Mouse (Mus musculus) ovary, adult 18-20 months (tissue): ENCODE measurements around the gene Rnf181.

ENCODE experiments used
- DNase-seq: peaks from one replicate; pipeline ENCODE4 v3.0.0; 2022; ENCODE audit warnings: low spot score, mixed read lengths

Rnf181 gene

DNA sequence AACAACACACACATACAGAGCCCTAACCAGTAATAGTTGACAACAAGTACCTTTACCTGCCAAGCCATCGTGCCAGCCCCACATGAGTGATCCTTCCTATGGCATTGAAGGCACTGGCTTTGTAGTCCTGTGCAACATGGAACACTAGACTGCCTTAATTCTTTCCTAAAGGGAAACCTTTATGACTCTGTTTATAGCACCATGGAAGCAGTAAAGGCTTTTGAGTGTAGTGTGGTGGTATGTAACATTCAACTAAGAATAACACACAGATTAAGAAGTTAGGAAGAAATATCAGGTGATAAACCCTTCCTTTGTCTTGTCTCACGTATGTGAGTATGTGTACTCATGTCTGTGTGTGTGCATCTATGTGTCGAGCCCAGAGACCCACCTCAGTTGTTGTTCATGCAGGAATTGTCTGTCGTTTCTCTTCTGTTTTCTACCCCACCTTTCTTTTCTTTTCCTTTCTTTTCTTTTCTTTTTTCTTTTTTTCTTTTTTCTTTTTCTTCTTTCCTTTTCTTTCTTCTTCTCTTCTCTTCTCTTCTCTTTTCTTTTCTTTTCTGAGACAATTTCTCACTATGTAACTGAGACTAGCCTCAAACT lies at the start of gene Rnf181:
TSS of gene Rnf181 (minus strand) at position 113 of the 600 bp plus-strand sequence.
- no peak for DNase-seq

GRCm38 (mm10) chr6:72415964-72416772 lies 49.4 kb upstream of the Rnf181 start:
- DNase-seq: no peak

DNA sequence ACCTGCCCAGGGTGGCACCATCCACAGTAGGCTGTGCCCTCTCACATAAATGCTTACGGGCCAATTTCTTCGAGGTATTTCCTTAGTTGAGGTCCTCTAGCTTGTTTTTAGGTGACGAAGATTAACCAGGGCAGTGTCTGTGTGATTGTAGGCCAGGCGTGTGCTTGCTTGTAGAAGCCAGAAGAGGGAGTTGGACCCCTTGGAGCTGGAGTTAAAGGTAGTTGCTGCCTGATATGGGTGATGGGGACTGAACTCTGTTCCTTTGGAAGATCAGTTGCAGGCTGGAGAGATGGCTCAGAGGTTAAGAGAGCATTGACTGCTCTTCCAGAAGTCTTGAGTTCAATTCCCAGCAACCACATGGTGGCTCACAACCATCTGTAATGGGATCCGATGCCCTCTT lies 48.4 kb upstream of the Rnf181 start:
- DNase-seq: no peak

DNA sequence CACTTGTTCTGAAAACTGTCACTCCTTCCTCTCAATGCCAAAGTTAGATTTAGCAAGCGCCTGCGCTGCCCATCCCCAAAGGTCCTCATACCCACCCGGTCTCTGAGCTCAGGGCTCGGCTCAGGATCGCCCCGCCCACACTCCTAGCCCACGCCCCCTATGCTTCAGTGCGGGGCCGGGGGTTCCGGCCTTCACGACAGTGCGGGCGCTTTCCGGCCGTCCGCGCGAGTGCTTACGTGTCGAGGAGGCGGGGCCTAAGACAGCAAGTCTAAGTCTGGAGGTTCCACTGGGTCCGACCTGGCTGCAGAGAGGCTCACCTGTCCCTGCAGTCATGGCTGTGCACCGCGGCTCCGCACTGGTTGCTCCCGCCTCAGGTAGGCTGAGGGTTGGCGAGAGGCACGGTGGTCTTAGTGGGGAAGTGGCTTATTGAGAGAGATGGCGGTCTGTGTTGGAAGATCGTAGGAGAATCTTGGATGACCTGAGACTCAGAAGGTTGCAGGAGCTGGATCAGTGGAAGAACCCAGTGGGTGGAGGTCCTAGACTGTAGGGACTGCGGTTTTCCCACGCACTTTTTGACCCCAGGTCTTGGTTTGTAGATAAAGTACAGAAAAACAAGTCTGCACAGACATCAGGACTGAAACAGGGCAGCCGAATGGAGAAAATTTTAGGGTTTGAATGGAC lies 47.5 kb upstream of the Rnf181 start, which contains the start of gene Ggcx:
TSS of gene Ggcx (plus strand) at position 233 of the 681 bp plus-strand sequence.
- DNase-seq: peak; percentile 91

DNA sequence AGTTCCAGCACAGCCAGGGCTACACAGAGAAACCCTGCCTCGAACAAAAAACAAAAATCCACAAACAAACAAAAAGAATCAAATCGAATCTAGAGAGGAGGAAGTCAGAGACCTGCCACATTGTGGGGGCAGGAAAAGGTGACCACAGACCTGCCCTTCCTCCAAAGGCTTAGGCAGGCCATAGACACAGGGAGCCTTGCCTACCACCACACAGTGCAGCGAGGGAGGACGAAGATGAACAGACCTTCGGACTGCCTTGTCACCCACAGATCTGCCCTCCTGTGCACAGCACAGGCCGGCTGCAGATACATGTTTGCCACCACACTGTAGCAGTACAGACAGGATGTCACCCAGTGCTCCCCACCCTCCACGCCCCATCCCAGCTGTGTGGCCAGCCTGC lies 43.8 kb upstream of the Rnf181 start:
- no peak for DNase-seq

- no peak for DNase-seq
Observed at GRCm38 (mm10) chr6:72410003-72410402, 43.2 kb upstream of the Rnf181 start.

DNA sequence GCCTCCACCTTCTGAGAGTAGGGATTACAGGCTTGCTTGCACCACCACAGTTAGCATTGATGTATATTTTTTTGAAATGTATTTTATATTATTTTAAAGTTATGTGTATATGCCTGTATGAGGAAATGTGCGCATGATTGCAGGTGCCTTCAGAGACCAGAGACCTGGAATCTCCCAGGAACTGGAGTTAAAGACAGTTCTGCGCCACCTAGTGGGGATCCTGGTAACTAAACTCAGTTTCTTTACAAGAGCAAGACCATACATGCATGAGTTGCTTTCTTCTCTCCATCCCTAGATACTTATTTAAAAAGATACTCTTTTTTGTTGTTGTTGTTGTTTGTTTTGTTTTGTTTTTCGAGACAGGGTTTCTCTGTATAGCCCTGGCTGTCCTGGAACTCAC lies 42.8 kb upstream of the Rnf181 start:
- no peak for DNase-seq

GRCm38 (mm10) chr6:72407119-72407518 lies 40.4 kb upstream of the Rnf181 start:
- DNase-seq: peak; percentile 59

DNA sequence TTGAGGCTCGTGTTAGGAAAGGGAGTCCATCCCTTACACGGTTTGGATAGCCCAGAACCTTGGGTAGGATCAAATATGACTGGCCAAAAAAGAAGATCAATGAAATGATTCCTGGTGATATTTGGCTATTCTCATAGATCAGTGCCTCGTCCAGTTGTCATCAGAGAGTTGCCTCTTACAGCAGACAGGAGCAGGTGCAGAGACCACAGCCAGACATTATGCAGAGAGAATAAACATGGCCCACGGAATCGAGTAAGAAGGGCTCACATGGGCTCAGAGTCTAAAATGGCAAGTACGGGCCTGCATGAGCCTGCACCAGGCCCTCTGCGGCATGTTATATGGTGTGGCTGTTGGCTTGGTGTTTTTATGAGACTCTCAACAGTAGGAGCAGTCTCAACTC lies 38.6 kb upstream of the Rnf181 start:
- DNase-seq: no peak

DNA sequence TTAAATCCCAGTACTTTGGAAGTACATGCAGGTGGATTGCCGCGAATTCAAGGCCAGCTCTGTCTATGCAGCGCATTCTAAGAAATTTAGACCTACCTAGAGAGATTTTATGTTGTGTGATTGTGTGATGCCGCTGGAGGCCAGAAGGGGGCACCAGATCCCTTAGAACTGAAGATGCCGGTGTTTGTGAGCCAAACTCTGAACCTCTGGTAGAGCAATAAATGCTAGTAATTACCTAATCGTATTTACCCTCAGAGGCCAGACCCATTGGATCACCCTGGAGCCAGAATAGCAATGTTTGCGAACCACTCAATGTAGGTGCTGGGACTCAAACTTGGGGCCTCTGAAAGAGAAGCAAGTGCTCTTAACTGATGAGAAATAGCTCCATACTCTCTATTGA lies 35.1 kb upstream of the Rnf181 start:
- peak; percentile 36 for DNase-seq

DNA sequence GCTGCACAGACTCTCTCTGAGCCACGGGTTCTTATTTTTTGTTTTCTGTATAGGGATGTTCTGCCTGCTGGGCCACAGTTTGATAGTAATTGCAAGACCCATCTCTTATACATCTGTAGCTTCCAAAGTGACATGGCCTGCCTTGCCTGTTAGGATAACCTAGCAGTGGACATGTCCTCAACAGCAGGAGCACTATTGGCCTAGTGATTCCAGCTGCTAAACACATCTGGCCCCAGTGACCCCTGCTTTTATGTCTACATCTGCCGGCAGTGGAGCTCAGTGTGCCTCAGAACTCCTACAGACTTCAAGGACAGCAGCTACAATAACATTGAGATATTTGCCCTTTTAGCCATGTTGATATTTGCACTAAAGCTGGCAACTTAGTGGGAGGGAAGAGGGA lies 33.2 kb upstream of the Rnf181 start:
- DNase-seq: no peak

DNA sequence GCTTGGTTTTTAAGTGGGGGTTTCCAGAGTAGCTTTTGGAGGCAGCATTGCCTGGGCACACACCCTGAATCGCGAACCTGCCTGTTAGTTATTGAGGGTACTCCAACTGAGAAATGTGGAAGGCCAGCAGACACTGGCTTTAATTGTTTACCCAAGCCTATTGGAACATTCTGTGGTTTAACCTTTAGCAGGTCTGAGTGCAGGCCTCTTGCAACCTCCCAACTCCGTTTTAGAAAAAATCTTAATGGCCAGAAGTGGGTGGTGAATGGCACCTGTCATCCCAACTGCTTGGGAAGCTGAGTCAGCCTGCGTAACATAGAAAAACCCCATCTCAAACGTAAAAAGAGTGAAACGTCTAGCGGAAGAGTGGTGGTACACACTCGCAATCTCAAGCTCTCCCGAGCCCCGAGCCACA lies 30.1 kb upstream of the Rnf181 start:
- no peak for DNase-seq

- no peak for DNase-seq
Observed at GRCm38 (mm10) chr6:72392341-72392740, 25.6 kb upstream of the Rnf181 start.

GRCm38 (mm10) chr6:72390795-72391521 lies 24.2 kb upstream of the Rnf181 start:
- DNase-seq: no peak

DNA sequence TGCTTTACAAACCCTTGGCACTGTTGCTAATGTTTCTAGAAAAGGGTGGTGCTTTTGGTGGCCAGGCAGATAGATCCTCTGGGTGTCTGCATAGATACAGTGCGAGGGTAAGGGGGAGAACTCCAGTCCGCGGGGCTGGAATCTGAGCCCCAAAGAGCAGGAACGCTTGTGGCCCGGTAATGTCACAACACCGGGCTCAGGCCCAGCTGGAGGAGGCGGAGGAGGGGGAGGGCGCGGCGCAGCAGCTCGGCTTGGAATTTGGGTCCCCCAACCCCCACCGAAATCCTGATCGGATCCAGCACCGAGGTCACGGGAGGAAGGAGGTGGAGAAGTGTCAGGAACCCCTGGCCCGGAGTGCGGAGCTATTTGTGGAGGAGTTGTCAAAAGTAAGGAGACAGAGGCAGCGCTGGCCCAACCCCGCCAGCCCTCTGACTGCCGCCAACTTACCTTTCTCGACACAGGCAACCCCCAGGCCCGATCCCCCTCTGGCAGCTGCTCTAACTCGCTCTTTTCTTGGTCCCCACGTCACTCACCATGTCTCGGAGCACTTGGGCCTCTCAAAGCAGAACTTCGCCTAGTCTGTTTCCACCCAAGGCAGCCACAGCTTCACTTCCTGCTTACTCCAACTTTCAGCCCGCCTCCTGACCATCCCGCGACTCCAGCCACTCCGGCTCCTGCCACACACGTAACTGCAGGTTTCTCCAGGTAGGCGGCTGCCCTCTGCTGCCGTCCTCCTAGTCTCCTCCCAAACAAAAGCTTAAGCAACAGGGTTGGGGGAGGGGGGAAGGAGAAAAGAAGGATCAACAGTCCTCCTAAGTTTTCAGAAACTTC lies 23.4 kb upstream of the Rnf181 start, which contains the start of gene Vamp8:
TSS of gene Vamp8 (minus strand) at position 763 of the 831 bp plus-strand sequence.
- DNase-seq: peak; percentile 72

- no peak for DNase-seq
Observed at GRCm38 (mm10) chr6:72389471-72389940, 22.8 kb upstream of the Rnf181 start.

DNA sequence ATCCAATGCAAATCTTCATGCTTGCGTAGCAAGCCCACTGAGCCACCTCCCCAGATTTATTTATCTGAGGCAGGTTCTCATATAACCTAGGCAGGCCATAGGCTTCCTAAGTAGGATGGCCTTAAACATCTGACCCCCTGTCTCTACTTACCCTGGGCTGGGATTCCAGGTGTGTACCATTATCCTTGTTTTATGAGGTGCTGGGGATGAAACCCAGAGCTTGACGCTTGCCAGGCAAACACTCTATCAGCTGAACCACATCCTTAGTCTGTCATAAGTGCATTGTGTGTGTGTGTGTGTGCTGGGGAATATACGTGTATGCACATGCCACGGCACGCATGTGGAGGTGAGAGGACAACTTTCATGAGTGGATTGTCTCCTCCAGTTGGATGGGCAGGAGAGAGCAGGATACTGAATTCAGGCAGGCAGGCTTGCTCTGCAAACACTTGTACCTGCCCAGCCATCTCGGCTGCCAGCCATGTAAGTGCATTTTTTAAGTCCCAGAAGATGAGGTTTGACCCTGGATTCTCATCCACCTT lies 22.1 kb upstream of the Rnf181 start:
- DNase-seq: no peak

DNA sequence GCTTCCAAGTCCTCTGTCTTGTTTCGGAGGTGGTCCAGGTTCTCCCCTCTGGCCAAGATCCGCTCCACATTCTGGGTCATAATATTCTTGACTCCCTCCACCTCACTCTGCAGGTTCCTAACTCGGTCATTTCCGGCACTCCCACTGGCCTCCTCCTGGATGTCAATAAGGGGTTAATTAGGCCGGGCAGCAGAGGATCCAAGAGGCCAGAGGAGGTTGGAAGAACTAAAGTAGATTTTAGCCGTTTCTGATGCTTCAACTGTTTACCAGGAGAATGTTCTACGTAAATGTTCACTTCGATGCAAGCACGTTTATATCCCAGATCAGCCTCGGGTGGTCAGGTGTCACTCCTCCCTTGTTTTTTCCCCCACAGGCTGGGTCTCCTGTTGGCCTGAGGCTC lies 21.5 kb upstream of the Rnf181 start:
- DNase-seq: no peak

DNA sequence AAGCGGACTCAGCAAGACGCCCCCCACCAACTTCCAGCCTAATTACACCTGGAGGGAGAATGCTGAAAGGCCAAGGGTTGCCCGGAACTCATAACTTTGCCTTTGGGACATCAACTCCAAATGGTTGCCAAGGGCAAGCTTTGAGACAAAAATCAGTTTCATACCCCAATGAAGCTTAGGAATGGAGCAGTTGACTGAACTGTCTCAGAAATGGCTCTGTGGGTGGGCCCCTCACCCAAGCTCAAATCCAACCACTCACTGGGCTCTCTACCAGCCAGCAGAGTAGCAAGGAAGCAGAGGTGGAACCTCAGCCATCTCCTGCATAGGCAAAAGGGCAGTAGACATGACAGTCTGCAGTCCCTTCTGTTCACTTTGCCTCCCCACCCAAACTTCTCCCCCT lies 21.1 kb upstream of the Rnf181 start:
- no peak for DNase-seq

DNA sequence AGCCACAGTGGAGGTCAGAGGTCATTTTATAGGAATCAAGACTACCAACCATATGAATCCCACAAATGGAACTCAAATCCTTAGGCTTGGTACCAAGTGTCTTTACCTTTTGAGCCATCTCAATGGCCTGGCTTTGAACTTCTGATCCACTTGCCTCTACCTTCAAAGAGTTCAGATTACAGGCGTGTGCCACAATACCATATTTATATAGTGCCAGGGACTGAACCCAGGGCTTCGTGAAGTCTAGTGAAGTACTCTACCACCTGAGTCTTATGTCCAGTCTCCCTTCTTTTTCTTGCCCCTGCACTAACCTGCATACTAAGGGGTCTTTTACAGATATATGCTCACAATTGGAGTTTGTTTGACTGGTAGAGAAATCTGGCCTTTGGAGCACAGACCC lies 19.8 kb upstream of the Rnf181 start:
- DNase-seq: no peak

DNA sequence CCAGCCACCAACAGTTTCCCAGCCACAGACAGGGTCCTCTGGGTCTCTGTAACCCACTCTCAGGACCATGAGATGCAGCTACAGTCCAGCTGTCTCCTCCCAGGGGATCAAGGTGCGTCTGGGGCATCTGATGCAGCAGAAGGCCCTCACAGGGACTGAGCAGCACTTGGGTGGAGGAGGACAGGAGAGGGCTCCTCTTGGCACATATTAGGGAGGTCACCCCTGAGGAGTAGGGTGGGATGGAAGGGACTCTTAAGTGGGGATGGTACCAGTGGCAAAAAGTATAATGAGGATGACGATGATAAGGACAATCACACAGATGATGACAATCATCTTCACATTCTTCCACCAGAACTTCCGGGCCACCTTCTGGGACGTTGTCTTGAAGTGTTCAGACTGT lies 18.5 kb upstream of the Rnf181 start:
- DNase-seq: no peak
